Mouse (Mus musculus): Measurements from ENCODE around the gene Pdzrn4.

- no peak for TF ChIP-seq CTCF (IDR thresholded peaks at IDR 0.05; ENCODE audit: low read depth, low read length)
- no peak for TF ChIP-seq POLR2A (IDR thresholded peaks at IDR 0.05; ENCODE audit: insufficient read depth, low read length)
- TF ChIP-seq EP300 (IDR thresholded peaks at IDR 0.05; ENCODE audit: insufficient read depth, low read depth, low read length), result no peak
Observed at GRCm38 (mm10) chr15:92364592-92364991, 32.1 kb upstream of the Pdzrn4 start.
